22 mouse cellular contexts compared by ENCODE assay signal in genomic region chr17:83235227-83235626, GRCm38 (mm10). TPM values are rescaled to one million over a fixed set of nuclear protein-coding genes. Genes with fewer than 3 reads are reported as not detected.
A peak's percentile ranks its signal among the peaks of the same experiment; 100 is the strongest.
DNase-seq lines count a peak whose midpoint lies in the region; ATAC-seq and TF ChIP-seq lines count a peak whose summit lies in the region.
"Had no signal": no experiment of that assay in that cellular context is flagged by ENCODE, and none has a peak within 500 bp of the region (broad histone marks: within the 10 kb centered on the region; RNA-seq: fewer than 3 reads in every experiment).

No protein-coding gene starts in this region.

- no peak overlapping the region for H3K4me2 ChIP-seq in hindbrain, postnatal 0 days (ENCODE audit: low read depth, low read length)
- no peak overlapping the region for H3K4me2 ChIP-seq in hindbrain, embryonic 12.5 days (replicated peaks)
- no peak overlapping the region for H3K4me2 ChIP-seq in neural tube, embryonic 11.5 days (ENCODE audit: low read depth)
- H3K4me2 ChIP-seq in forebrain, postnatal 0 days (ENCODE audit: low read depth), result no peak overlapping the region
- H3K4me2 ChIP-seq: limb, embryonic 13.5 days; liver, embryonic 15.5 days had no signal

- H3K27me3 ChIP-seq in hindbrain, postnatal 0 days (ENCODE audit: insufficient read depth, low read length), result no peaks in the 10 kb centered on the region
- no peaks in the 10 kb centered on the region; the same call in 1 of the 2 replicates for H3K27me3 ChIP-seq in hindbrain, embryonic 12.5 days
- no peaks in the 10 kb centered on the region for H3K27me3 ChIP-seq in neural tube, embryonic 11.5 days (ENCODE audit: control insufficient read depth, insufficient read depth, low read length)
- H3K27me3 ChIP-seq in cerebellum, adult 2 months (ENCODE audit: control insufficient read depth, insufficient read depth, low read length), result no peaks in the 10 kb centered on the region; the same call in 1 of the 2 replicates
- H3K27me3 ChIP-seq in forebrain, postnatal 0 days (ENCODE audit: insufficient read depth, low read length), result no peaks in the 10 kb centered on the region
- H3K27me3 ChIP-seq: liver, embryonic 15.5 days had no signal

- H3K4me1 ChIP-seq in hindbrain, postnatal 0 days (ENCODE audit: insufficient read depth, low read length), result no peaks in the 10 kb centered on the region
- H3K4me1 ChIP-seq in hindbrain, embryonic 12.5 days, result peaks cover 9% of the 10 kb centered on the region
- no peaks in the 10 kb centered on the region for H3K4me1 ChIP-seq in neural tube, embryonic 11.5 days (ENCODE audit: control insufficient read depth, insufficient read depth, low read length)
- H3K4me1 ChIP-seq in cerebellum, adult 2 months (ENCODE audit: control insufficient read depth, insufficient read depth, low read length), result peaks cover 4% of the 10 kb centered on the region
- no peaks in the 10 kb centered on the region for H3K4me1 ChIP-seq in forebrain, postnatal 0 days (ENCODE audit: insufficient read depth)
- H3K4me1 ChIP-seq: limb, embryonic 13.5 days; liver, embryonic 15.5 days had no signal

- no peaks in the 10 kb centered on the region for H3K9me3 ChIP-seq in hindbrain, postnatal 0 days (ENCODE audit: low read length)
- no peaks in the 10 kb centered on the region for H3K9me3 ChIP-seq in hindbrain, embryonic 12.5 days (replicated peaks)
- H3K9me3 ChIP-seq in neural tube, embryonic 11.5 days (ENCODE audit: control insufficient read depth, low read length), result no peaks in the 10 kb centered on the region
- H3K9me3 ChIP-seq in forebrain, postnatal 0 days (ENCODE audit: low read length), result no peaks in the 10 kb centered on the region
- H3K9me3 ChIP-seq: limb, embryonic 13.5 days; liver, embryonic 15.5 days had no signal

- H3K9ac ChIP-seq in hindbrain, postnatal 0 days (replicated peaks; ENCODE audit: low read length), result no peak overlapping the region
- no peak overlapping the region for H3K9ac ChIP-seq in hindbrain, embryonic 12.5 days
- no peak overlapping the region for H3K9ac ChIP-seq in neural tube, embryonic 11.5 days (ENCODE audit: low read length)
- H3K9ac ChIP-seq in forebrain, postnatal 0 days, result no peak overlapping the region
- H3K9ac ChIP-seq: limb, embryonic 13.5 days; liver, embryonic 15.5 days had no signal

- TF ChIP-seq CTCF in hindbrain, postnatal 0 days (IDR thresholded peaks at IDR 0.05; ENCODE audit: low read depth), result no peak
- TF ChIP-seq CTCF in cerebellum, adult 2 months (IDR thresholded peaks at IDR 0.05; ENCODE audit: borderline replicate concordance, insufficient read depth, low read depth, low read length), result no peak
- no peak for TF ChIP-seq CTCF in forebrain, postnatal 0 days (IDR thresholded peaks at IDR 0.05; ENCODE audit: low read depth)

- no peaks in the 10 kb centered on the region for H3K36me3 ChIP-seq in hindbrain, postnatal 0 days (ENCODE audit: insufficient read depth, low read length)
- H3K36me3 ChIP-seq in hindbrain, embryonic 12.5 days, result no peaks in the 10 kb centered on the region
- H3K36me3 ChIP-seq in neural tube, embryonic 11.5 days (ENCODE audit: control insufficient read depth, insufficient read depth, low read length), result no peaks in the 10 kb centered on the region
- H3K36me3 ChIP-seq in forebrain, postnatal 0 days (ENCODE audit: insufficient read depth), result no peaks in the 10 kb centered on the region
- H3K36me3 ChIP-seq: embryonic facial prominence, embryonic 10.5 days; limb, embryonic 13.5 days; liver, embryonic 15.5 days had no signal

- no peak for TF ChIP-seq POLR2A in cerebellum, adult 2 months (IDR thresholded peaks at IDR 0.05; ENCODE audit: borderline replicate concordance, insufficient read depth, low read length)

- DNase-seq in hindbrain, postnatal 0 days (ENCODE audit: low spot score), result peak; percentile 86
- DNase-seq in neural tube, embryonic 11.5 days (ENCODE audit: low spot score), result peak; percentile 7
- no peak for DNase-seq in neural tube, embryonic 10.5 days (ENCODE audit: extremely low spot score, low spot score)
- DNase-seq in cerebellum, adult 2 months, result peak; percentile 66 to 81
- peak; percentile 78 for DNase-seq in forebrain, postnatal 0 days
- no peak for DNase-seq in right cerebral cortex, postnatal 4 days
- no peak for DNase-seq in left cerebral cortex, postnatal 14 days (ENCODE audit: low spot score in 2 of 2)
- DNase-seq: adrenal gland, postnatal 14 days; heart, adult 2 months; lung, postnatal 10 days; right cerebral cortex, adult 18-20 months; thymus, postnatal 36 days had no signal

- intact Hi-C loops in left cerebral cortex, postnatal 14 days (cut with DNase I), result no loop called here

- 64% methylated on average over 10 of the region's 10 CpGs for WGBS in hindbrain, postnatal 0 days
- WGBS in hindbrain, embryonic 12.5 days, result 91% methylated on average over 10 of the region's 10 CpGs
- 90% methylated on average over 10 of the region's 10 CpGs for WGBS in neural tube, embryonic 11.5 days
- 6% methylated on average over 10 of the region's 10 CpGs for whole genome bisulfite sequencing in cerebellum, adult 2 months
- 49% methylated on average over 10 of the region's 10 CpGs for WGBS in forebrain, postnatal 0 days

- H3K27ac ChIP-seq in hindbrain, postnatal 0 days, result 0 out of 2 replicates have a peak overlapping the region, but pooled peaks have one; percentile 45
- no peak overlapping the region for H3K27ac ChIP-seq in hindbrain, embryonic 12.5 days
- H3K27ac ChIP-seq in neural tube, embryonic 11.5 days (ENCODE audit: low read depth, low read length), result no peak overlapping the region
- no peak overlapping the region for H3K27ac ChIP-seq in cerebellum, adult 2 months (ENCODE audit: insufficient read depth, low read length)
- 0 out of 2 replicates have a peak overlapping the region, but pooled peaks have one; percentile 42 for H3K27ac ChIP-seq in forebrain, postnatal 0 days (ENCODE audit: low read depth, low read length)
- H3K27ac ChIP-seq: embryonic facial prominence, embryonic 10.5 days; heart, adult 2 months; kidney, postnatal 0 days; limb, embryonic 13.5 days; liver, embryonic 15.5 days; stomach, postnatal 0 days had no signal

- ATAC-seq in hindbrain, postnatal 0 days, result peak; percentile 72
- ATAC-seq in hindbrain, embryonic 12.5 days (ENCODE audit: low FRiP score), result no peak
- ATAC-seq in neural tube, embryonic 11.5 days (ENCODE audit: insufficient read depth, low FRiP score, low TSS enrichment), result no peak
- ATAC-seq in forebrain, postnatal 0 days, result peak; percentile 73
- ATAC-seq: inflammation-experienced regulatory T-cells, adult 6 months had no signal

- H3K4me3 ChIP-seq in hindbrain, postnatal 0 days (ENCODE audit: low read length), result no peak overlapping the region
- no peak overlapping the region for H3K4me3 ChIP-seq in hindbrain, embryonic 12.5 days
- H3K4me3 ChIP-seq in neural tube, embryonic 11.5 days (ENCODE audit: low read depth, low read length), result no peak overlapping the region
- no peak overlapping the region for H3K4me3 ChIP-seq in cerebellum, adult 2 months (replicated peaks; ENCODE audit: insufficient read depth, low read depth, low read length)
- no peak overlapping the region for H3K4me3 ChIP-seq in forebrain, postnatal 0 days (ENCODE audit: low read depth, low read length)
- H3K4me3 ChIP-seq: embryonic facial prominence, embryonic 10.5 days; erythroblast, embryonic 14.5 days; heart, adult 2 months; limb, embryonic 13.5 days; liver, embryonic 15.5 days; myocyte had no signal

RNA-seq across cellular contexts. Expression of gene Pkdcc, which starts 20.1 kb away (rescaled TPM):
- 61.0 and 65.5 TPM in 2 replicates for total RNA-seq in hindbrain, postnatal 0 days (2014; rRNA removed)
- 3.3 and 3.8 TPM in 2 replicates for polyA plus RNA-seq in hindbrain, postnatal 0 days (2015; fragmentation: Nextera tagmentation; extraction: Ambion mirVana)
- polyA plus RNA-seq in hindbrain, embryonic 12.5 days (2016; fragmentation: Nextera tagmentation; extraction: Ambion mirVana), result 14.6 and 17.9 TPM in 2 replicates
- polyA plus RNA-seq in neural tube, embryonic 11.5 days (2014; fragmentation: Nextera tagmentation; extraction: Ambion mirVana), result 15.5 and 17.5 TPM in 2 replicates
- polyA plus RNA-seq in cerebellum, adult 2 months (2012; rRNA removed), result 9.0 and 11.6 TPM in 2 replicates
- 41.7 and 57.9 TPM in 2 replicates for total RNA-seq in forebrain, postnatal 0 days (2014; rRNA removed)
- polyA plus RNA-seq in forebrain, postnatal 0 days (2015; fragmentation: Nextera tagmentation; extraction: Ambion mirVana), result 3.8 and 4.1 TPM in 2 replicates
- 10 to 100 TPM; 15.6 to 20.2 TPM for total RNA-seq in left cerebral cortex, postnatal 14 days (2021)
- total RNA-seq: megakaryocyte-erythroid progenitor cell, adult 5-6 weeks had no signal

Comparison
In these comparisons a context has a peak if more than half of its experiments do, and no peak if none do; other contexts are left out.
1. ATAC-seq: peak in hindbrain, postnatal 0 days (single experiment) and forebrain, postnatal 0 days (single experiment); none in hindbrain, embryonic 12.5 days (single experiment) and neural tube, embryonic 11.5 days (single experiment).
2. DNase-seq: peak in hindbrain, postnatal 0 days (single experiment), neural tube, embryonic 11.5 days (single experiment), cerebellum, adult 2 months (2 of 2) and forebrain, postnatal 0 days (single experiment); none in neural tube, embryonic 10.5 days (single experiment), right cerebral cortex, postnatal 4 days (single experiment) and left cerebral cortex, postnatal 14 days (0 of 2).
3. H3K27ac ChIP-seq: peak in hindbrain, postnatal 0 days (single experiment) and forebrain, postnatal 0 days (single experiment); none in hindbrain, embryonic 12.5 days (single experiment), neural tube, embryonic 11.5 days (single experiment) and cerebellum, adult 2 months (single experiment).